Mouse (Mus musculus) neural tube, embryonic 11.5 days (tissue): ENCODE results near the gene Fam53b. TPM values are rescaled to one million over a fixed set of nuclear protein-coding genes. Genes with fewer than 3 reads are reported as not detected.
"Not testable (repeated sequence)": the region's sequence is repeated elsewhere in the genome, so short reads cannot be mapped to it uniquely, and the experiment has no call there.

Experiments
- ATAC-seq: fragments of 200-750 bp; cut with Nextera tagmentation; 2 replicates; pipeline ENCODE4 v1.8.0; 2017; ENCODE audit warnings: moderate number of reproducible peaks, mild to moderate bottlenecking, moderate TSS enrichment, moderate library complexity; ENCODE audit not compliant: insufficient read depth, low FRiP score, low TSS enrichment
- DNase-seq: peaks from one replicate; pipeline ENCODE4 v3.0.0-alpha.2; 2015; ENCODE audit warnings: low spot score
- H3K27ac ChIP-seq: fragments of 300-500 bp; sonication (generic); 2 replicates; pipeline ENCODE4 v1.5.1; 2014; ENCODE audit warnings: low read depth, mild to moderate bottlenecking, low read length
- H3K27me3 ChIP-seq: fragments of 300-500 bp; sonication (generic); 2 replicates; pipeline ENCODE4 v1.6.1; 2014; ENCODE audit warnings: mild to moderate bottlenecking, low read length, mixed read lengths; ENCODE audit not compliant: control insufficient read depth, insufficient read depth
- H3K36me3 ChIP-seq: fragments of 300-500 bp; sonication (generic); 2 replicates; pipeline ENCODE4 v1.6.1; 2014; ENCODE audit warnings: mild to moderate bottlenecking, low read length, moderate library complexity, mixed read lengths; ENCODE audit not compliant: control insufficient read depth, insufficient read depth
- H3K4me1 ChIP-seq: fragments of 300-500 bp; sonication (generic); 2 replicates; pipeline ENCODE4 v1.6.1; 2014; ENCODE audit warnings: low read length, mixed read lengths; ENCODE audit not compliant: control insufficient read depth, insufficient read depth
- H3K4me2 ChIP-seq: fragments of 300-500 bp; sonication (generic); 2 replicates; pipeline ENCODE4 v1.6.1; 2014; ENCODE audit warnings: low read depth, mild to moderate bottlenecking, moderate library complexity
- H3K4me3 ChIP-seq: fragments of 300-500 bp; sonication (generic); 2 replicates; pipeline ENCODE4 v1.5.1; 2014; ENCODE audit warnings: low read depth, low read length
- H3K9ac ChIP-seq: fragments of 300-500 bp; sonication (generic); 2 replicates; pipeline ENCODE4 v1.6.1; 2014; ENCODE audit warnings: mild to moderate bottlenecking, low read length
- H3K9me3 ChIP-seq: fragments of 300-500 bp; sonication (generic); 2 replicates; pipeline ENCODE4 v1.6.1; 2016; ENCODE audit warnings: low read length; ENCODE audit not compliant: control insufficient read depth
- WGBS: fragments of 180-500 bp; shearing (Covaris S2); extraction: QIAGEN DNeasy Blood & Tissue Kit; methylation state at CpG from one replicate; pipeline ENCODE4 v1.1.7; 2014; 5-methylcytosine and 5-hydroxymethylcytosine counted together
- polyA plus RNA-seq: library from polyadenylated mRNA; unstranded; fragments of >200 nt; fragmentation: Nextera tagmentation; extraction: Ambion mirVana; gene quantifications from 2 replicates; pipeline ENCODE4 v1.2.1, GENCODE M21; 2014

The Fam53b gene
- polyA plus RNA-seq, 1 experiment from 2014 or later = 22.9 TPM

- 67% methylated on average over 6 of the region's 6 CpGs for WGBS
- not testable (repeated sequence) for H3K4me1 ChIP-seq, H3K27me3 ChIP-seq
These were observed 150.9 kb downstream of the Fam53b start for GRCm38 (mm10) chr7:132662831-132663230.

More at GRCm38 (mm10) chr7:132662831-132663230, 150.9 kb downstream of the Fam53b start:
- not testable (repeated sequence) for H3K36me3 ChIP-seq, H3K4me2 ChIP-seq, DNase-seq, ATAC-seq, H3K27ac ChIP-seq, H3K4me3 ChIP-seq, H3K9ac ChIP-seq, H3K9me3 ChIP-seq

Other genes with a start within 250 kb of the Fam53b start
- 137 and 145 TPM in 2 replicates for gene Oat, start 237.5 kb downstream of the Fam53b start, polyA plus RNA-seq
- 1.3 and 1.4 TPM in 2 replicates for gene Nkx1-2, start 214.2 kb downstream of the Fam53b start, polyA plus RNA-seq
- gene Lhpp, start 203.2 kb downstream of the Fam53b start, polyA plus RNA-seq = 24.7 and 26.4 TPM in 2 replicates
- gene Eef1akmt2, start 38.8 kb upstream of the Fam53b start, polyA plus RNA-seq = 66.5 and 73.7 TPM in 2 replicates
- 38.0 and 41.4 TPM in 2 replicates for gene Abraxas2, start 45.3 kb upstream of the Fam53b start, polyA plus RNA-seq
- 17.8 and 18.8 TPM in 2 replicates for gene Zranb1, start 117.3 kb upstream of the Fam53b start, polyA plus RNA-seq